In the genomic region with DNA sequence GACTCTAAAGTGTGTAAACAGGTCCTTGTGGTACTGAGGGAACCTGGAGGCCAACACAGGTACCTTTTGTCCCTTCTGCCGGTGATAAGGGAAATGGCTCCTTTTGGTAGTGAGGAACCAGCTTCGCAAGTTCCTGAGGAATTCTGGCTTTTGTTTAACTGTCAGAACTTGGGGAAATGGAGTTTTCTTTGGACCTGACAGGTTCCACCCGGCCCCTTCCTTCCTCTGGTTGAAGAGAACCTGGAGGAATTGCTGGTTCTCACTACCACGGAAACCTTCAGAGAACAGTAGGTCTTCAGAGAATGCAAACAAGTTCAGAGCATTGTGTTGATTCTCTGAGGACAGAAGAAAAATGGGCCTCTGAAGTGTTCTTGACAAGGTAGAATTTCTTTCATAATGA, we compare ENCODE assay signal across 27 mouse cellular contexts. TPM values are rescaled to one million over a fixed set of nuclear protein-coding genes. Genes with fewer than 3 reads are reported as not detected.
DNase-seq lines count a peak whose midpoint lies in the region; ATAC-seq and TF ChIP-seq lines count a peak whose summit lies in the region.
"Had no signal": no experiment of that assay in that cellular context is flagged by ENCODE, and none has a peak within 500 bp of the region (broad histone marks: within the 10 kb centered on the region; RNA-seq: fewer than 3 reads in every experiment).

No protein-coding gene starts in this region.

- intact Hi-C loops in left cerebral cortex, adult 2 months (cut with DNase I) = no loop called here

- H3K4me3 ChIP-seq in heart, embryonic 11.5 days (ENCODE audit: low read depth, low read length) = no peak overlapping the region
- H3K4me3 ChIP-seq in left cerebral cortex, adult 2 months = no peak overlapping the region
- no peak overlapping the region for H3K4me3 ChIP-seq in cortical plate, adult 2 months (ENCODE audit: insufficient read depth, low read length)
- H3K4me3 ChIP-seq: forebrain, embryonic 10.5 days; forebrain, embryonic 13.5 days; heart, adult 2 months; heart, embryonic 12.5 days; heart, embryonic 15.5 days; hindbrain, embryonic 10.5 days; hindbrain, embryonic 13.5 days had no signal

- peaks cover 6% of the 10 kb centered on the region; the same call in 1 of the 2 replicates for H3K4me1 ChIP-seq in heart, embryonic 11.5 days (ENCODE audit: control insufficient read depth, insufficient read depth, low read length)
- H3K4me1 ChIP-seq in cortical plate, adult 2 months (ENCODE audit: control insufficient read depth, insufficient read depth, low read length) = no peaks in the 10 kb centered on the region; the same call in 1 of the 2 replicates
- H3K4me1 ChIP-seq: hindbrain, embryonic 13.5 days had no signal

- TF ChIP-seq POLR2A in cortical plate, adult 2 months (IDR thresholded peaks at IDR 0.05; ENCODE audit: extremely low read depth, insufficient read depth, low read length) = no peak

- H3K4me2 ChIP-seq in heart, embryonic 11.5 days = no peak overlapping the region
- H3K4me2 ChIP-seq: forebrain, embryonic 13.5 days; heart, embryonic 12.5 days; heart, embryonic 15.5 days; hindbrain, embryonic 13.5 days had no signal

- H3K9me3 ChIP-seq in heart, embryonic 11.5 days (replicated peaks; ENCODE audit: control insufficient read depth, low read length) = no peaks in the 10 kb centered on the region
- H3K9me3 ChIP-seq: forebrain, embryonic 10.5 days; forebrain, embryonic 13.5 days; heart, embryonic 12.5 days; heart, embryonic 15.5 days; hindbrain, embryonic 10.5 days; hindbrain, embryonic 13.5 days had no signal

- peak overlapping the region; percentile 35; the same call in 1 of the 2 replicates for H3K27ac ChIP-seq in heart, embryonic 11.5 days (ENCODE audit: low read depth, low read length)
- peak overlapping the region; percentile 66 for H3K27ac ChIP-seq in left cerebral cortex, adult 2 months
- peak overlapping the region; percentile 82; the same call in 1 of the 2 replicates for H3K27ac ChIP-seq in cortical plate, adult 2 months (ENCODE audit: insufficient read depth, low read length)
- H3K27ac ChIP-seq: forebrain, embryonic 10.5 days; forebrain, embryonic 13.5 days; heart, adult 2 months; heart, embryonic 15.5 days; hindbrain, embryonic 10.5 days; hindbrain, embryonic 13.5 days had no signal

- H3K9ac ChIP-seq in heart, embryonic 11.5 days (ENCODE audit: low read depth, low read length) = no peak overlapping the region
- H3K9ac ChIP-seq: forebrain, embryonic 13.5 days; heart, embryonic 12.5 days; heart, embryonic 15.5 days; hindbrain, embryonic 13.5 days had no signal

- no peak for DNase-seq in heart, adult 9 months (ENCODE audit: low spot score in 2 of 2)
- DNase-seq in kidney, postnatal 14 days = peak; percentile 37
- DNase-seq in kidney, postnatal 10 days = no peak
- no peak for DNase-seq in left cerebral cortex, adult 2 months (ENCODE audit: extremely low spot score in 1 of 2, low spot score in 2 of 2)
- no peak for DNase-seq in left cerebral cortex, adult 11 months (ENCODE audit: low spot score)
- DNase-seq: adrenal gland, adult 8-10 months; adrenal gland, postnatal 25 days; cerebellum, adult 11-12 months; cerebellum, adult 8-10 months; cerebellum, postnatal 10 days; cerebellum, postnatal 36 days; gastrocnemius, postnatal 10 days; gastrocnemius, postnatal 36 days; heart, adult 2 months; heart, postnatal 10 days; heart, postnatal 36 days had no signal

- H3K36me3 ChIP-seq in heart, embryonic 11.5 days (ENCODE audit: control insufficient read depth, insufficient read depth, low read length) = no peaks in the 10 kb centered on the region
- H3K36me3 ChIP-seq: heart, embryonic 15.5 days had no signal

- 61% methylated on average over 4 of the region's 4 CpGs for WGBS in heart, embryonic 11.5 days (ENCODE audit: insufficient replicate concordance)

- 0 out of 2 replicates have a peak, but pooled peaks cover 2% of the 10 kb centered on the region for H3K27me3 ChIP-seq in heart, embryonic 11.5 days (ENCODE audit: control insufficient read depth, insufficient read depth, low read length)
- H3K27me3 ChIP-seq: forebrain, embryonic 13.5 days; heart, embryonic 12.5 days; heart, embryonic 15.5 days; hindbrain, embryonic 13.5 days had no signal

- TF ChIP-seq CTCF in left cerebral cortex, adult 2 months (IDR thresholded peaks at IDR 0.05) = no peak; the same call in 1 of the 2 replicates
- no peak for TF ChIP-seq CTCF in cortical plate, adult 2 months (IDR thresholded peaks at IDR 0.05; ENCODE audit: extremely low read depth, insufficient read depth, low read length)

- ATAC-seq in heart, embryonic 11.5 days (replicated peaks; ENCODE audit: insufficient number of reproducible peaks, low FRiP score, low TSS enrichment) = no peak
- ATAC-seq: activated CD4-positive, CD25-positive, alpha-beta regulatory T cell, adult 4 months; forebrain, embryonic 13.5 days; forebrain, embryonic 16.5 days had no signal

RNA-seq across cellular contexts. Expression of a gene that starts 24.4 kb away (rescaled TPM):
- polyA plus RNA-seq in heart, embryonic 11.5 days (2014; fragmentation: Nextera tagmentation; extraction: Ambion mirVana) = 132 and 154 TPM in 2 replicates
- 10 to 100 TPM; 82.1 to 94.5 TPM for total RNA-seq in left cerebral cortex, adult 2 months (2021)
- polyA plus RNA-seq in cortical plate, adult 2 months (2012; rRNA removed) = 88.8 and 90.0 TPM in 2 replicates

RNA-seq across cellular contexts. Expression of a gene that starts 24.5 kb away (rescaled TPM):
- 3.1 and 4.0 TPM in 2 replicates for polyA plus RNA-seq in heart, embryonic 11.5 days (2014; fragmentation: Nextera tagmentation; extraction: Ambion mirVana)
- 1 to 10 TPM; 6.3 to 8.1 TPM for total RNA-seq in left cerebral cortex, adult 2 months (2021)
- 10.3 and 10.4 TPM in 2 replicates for polyA plus RNA-seq in cortical plate, adult 2 months (2012; rRNA removed)

RNA-seq across cellular contexts. Expression of a gene that starts 45.1 kb away (rescaled TPM):
- polyA plus RNA-seq in heart, embryonic 11.5 days (2014; fragmentation: Nextera tagmentation; extraction: Ambion mirVana) = 1.2 and 1.8 TPM in 2 replicates
- 10 to 100 TPM; 59.8 to 65.0 TPM for total RNA-seq in left cerebral cortex, adult 2 months (2021)
- 144 and 209 TPM in 2 replicates for polyA plus RNA-seq in cortical plate, adult 2 months (2012; rRNA removed)
- total RNA-seq: granulocyte monocyte progenitor cell, adult 5-6 weeks had no signal
- polyA plus RNA-seq: activated CD4-positive, CD25-positive, alpha-beta regulatory T cell, adult 4 months had no signal

Comparison
In these comparisons a context has a peak if more than half of its experiments do, and no peak if none do; other contexts are left out.
1. RNA of a gene that starts 45.1 kb away (polyA plus RNA-seq): 144 to 209 TPM in cortical plate, adult 2 months; 1.2 to 1.8 TPM in heart, embryonic 11.5 days; every median in the first group is over 10 times any median in the second.
2. Peak in every context shown above with its lines, with median percentiles within 50 percentile points of each other: H3K27ac ChIP-seq.